Mouse (Mus musculus) thymus, postnatal 14 days (tissue): Measurements from ENCODE around the gene Alk.

Source experiments
- DNase-seq: peaks from one replicate; pipeline ENCODE4 v3.0.0; 2021

Gene Alk

GRCm38 (mm10) chr17:71868828-71869227 lies 735.6 kb downstream of the Alk start:
- DNase-seq, result no peak

GRCm38 (mm10) chr17:71867892-71868291 lies 736.5 kb downstream of the Alk start:
- no peak for DNase-seq

GRCm38 (mm10) chr17:71865437-71865836 lies 739.0 kb downstream of the Alk start:
- DNase-seq, result no peak

GRCm38 (mm10) chr17:71864039-71864438 lies 740.4 kb downstream of the Alk start:
- DNase-seq, result no peak

- no peak for DNase-seq
Measured at GRCm38 (mm10) chr17:71862895-71863294, 741.5 kb downstream of the Alk start.

- DNase-seq, result no peak
Measured at GRCm38 (mm10) chr17:71862184-71862583, 742.2 kb downstream of the Alk start.

GRCm38 (mm10) chr17:71831960-71832359 lies 772.5 kb downstream of the Alk start:
- no peak for DNase-seq

GRCm38 (mm10) chr17:71828647-71829414 lies 775.6 kb downstream of the Alk start:
- no peak for DNase-seq

GRCm38 (mm10) chr17:71827627-71828026 lies 776.8 kb downstream of the Alk start:
- DNase-seq, result no peak

- no peak for DNase-seq
Measured at GRCm38 (mm10) chr17:71826603-71827002, 777.8 kb downstream of the Alk start.

GRCm38 (mm10) chr17:71823622-71824306 lies 780.7 kb downstream of the Alk start:
- no peak for DNase-seq
